Mouse (Mus musculus) limb, embryonic 15.5 days (tissue): ENCODE results near the gene Tcp11l2. TPM values are rescaled to one million over a fixed set of nuclear protein-coding genes. Genes with fewer than 3 reads are reported as not detected.

Source experiments
- ATAC-seq: fragments of 200-750 bp; cut with Nextera tagmentation; 2 replicates; pipeline ENCODE4 v1.8.0; 2017; ENCODE audit warnings: low read depth, moderate TSS enrichment; ENCODE audit not compliant: insufficient number of reproducible peaks, low FRiP score, low TSS enrichment
- H3K27ac ChIP-seq: fragments of 300-500 bp; sonication (generic); 2 replicates; pipeline ENCODE4 v1.5.1; 2015; ENCODE audit warnings: moderate library complexity, mild to moderate bottlenecking, inconsistent platforms
- H3K27me3 ChIP-seq: fragments of 300-500 bp; sonication (generic); 2 replicates; pipeline ENCODE4 v1.6.1; 2015; ENCODE audit warnings: inconsistent platforms
- H3K36me3 ChIP-seq: fragments of 300-500 bp; sonication (generic); 2 replicates; pipeline ENCODE4 v1.6.1; 2015; ENCODE audit warnings: inconsistent platforms
- H3K4me1 ChIP-seq: fragments of 300-500 bp; sonication (generic); 2 replicates; pipeline ENCODE4 v1.6.1; 2015; ENCODE audit warnings: inconsistent platforms
- H3K4me2 ChIP-seq: fragments of 300-500 bp; sonication (generic); 2 replicates; pipeline ENCODE4 v1.6.1; 2015; ENCODE audit warnings: mild to moderate bottlenecking, inconsistent platforms
- H3K4me3 ChIP-seq: fragments of 300-500 bp; sonication (generic); 2 replicates; pipeline ENCODE4 v1.5.1; 2015; ENCODE audit warnings: mild to moderate bottlenecking, inconsistent platforms
- H3K9ac ChIP-seq: fragments of 300-500 bp; sonication (generic); 2 replicates; pipeline ENCODE4 v1.6.1; 2015; ENCODE audit warnings: inconsistent platforms
- H3K9me3 ChIP-seq: fragments of 300-500 bp; sonication (generic); 2 replicates; pipeline ENCODE4 v1.6.1; 2016; ENCODE audit warnings: inconsistent platforms
- WGBS: fragments of 180-500 bp; shearing (Covaris S2); methylation state at CpG from one replicate; pipeline ENCODE4 v1.1.7; 2015; 5-methylcytosine and 5-hydroxymethylcytosine counted together
- polyA plus RNA-seq: library from polyadenylated mRNA; unstranded; fragments of >200 nt; fragmentation: Nextera tagmentation; extraction: Ambion mirVana; gene quantifications from 2 replicates; pipeline ENCODE4 v1.2.1, GENCODE M21; 2015

The Tcp11l2 gene
- polyA plus RNA-seq, 1 experiment from 2014 or later: 25.0 TPM

DNA sequence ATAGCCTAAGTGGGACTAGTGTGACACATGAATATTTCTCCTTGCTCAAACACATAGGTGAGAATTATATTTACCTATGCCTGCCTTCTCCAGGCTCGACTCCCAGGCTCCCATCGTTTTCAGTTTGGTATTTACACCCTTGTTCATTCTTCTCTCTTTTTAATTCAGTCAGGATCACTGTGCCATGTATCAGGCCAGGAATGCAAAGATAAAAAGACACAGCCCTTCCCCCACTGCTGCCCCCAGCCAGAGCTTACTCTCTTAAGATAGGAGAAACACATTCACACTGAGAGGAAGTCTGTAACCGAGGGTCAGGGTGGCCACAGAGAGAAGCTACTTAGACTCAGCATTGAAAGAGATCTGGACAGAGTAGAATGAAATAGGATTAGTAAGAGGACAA is 35.2 kb downstream of the Tcp11l2 start:
- WGBS: 55% methylated on average over 3 of the region's 3 CpGs
- H3K27ac ChIP-seq: no peak overlapping the region
- H3K4me3 ChIP-seq: no peak overlapping the region
- H3K9me3 ChIP-seq: no peaks in the 10 kb centered on the region
- no peak overlapping the region for H3K4me2 ChIP-seq
- no peak overlapping the region for H3K9ac ChIP-seq
- ATAC-seq: no peak
- H3K36me3 ChIP-seq: peaks cover 3% of the 10 kb centered on the region
- H3K4me1 ChIP-seq: no peaks in the 10 kb centered on the region
- no peaks in the 10 kb centered on the region for H3K27me3 ChIP-seq

DNA sequence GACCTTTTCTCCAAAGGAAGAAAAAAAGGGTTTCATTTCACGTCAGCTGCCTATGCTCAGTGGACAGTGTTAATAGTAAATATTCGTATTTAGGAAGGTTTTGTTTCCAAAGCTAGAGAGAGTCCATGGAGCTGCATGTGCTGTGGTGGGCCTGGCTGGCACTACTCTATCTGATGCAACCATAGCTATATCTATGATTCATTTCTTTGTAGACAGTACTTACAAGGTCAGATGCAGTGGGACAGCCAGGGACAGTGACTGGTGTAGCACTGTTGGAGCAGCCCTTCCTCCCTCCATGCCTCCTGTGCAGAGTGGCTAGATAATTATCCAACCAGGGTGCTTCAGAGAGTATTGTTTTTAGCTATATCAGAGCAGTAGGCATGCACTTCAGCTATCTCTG is 35.9 kb downstream of the Tcp11l2 start:
- no peaks in the 10 kb centered on the region for H3K4me1 ChIP-seq
- no peaks in the 10 kb centered on the region for H3K9me3 ChIP-seq
- 82% methylated on average over 2 of the region's 2 CpGs for WGBS
- no peak overlapping the region for H3K4me3 ChIP-seq
- H3K27me3 ChIP-seq: no peaks in the 10 kb centered on the region
- H3K9ac ChIP-seq: no peak overlapping the region
- H3K4me2 ChIP-seq: no peak overlapping the region
- no peak overlapping the region for H3K27ac ChIP-seq
- no peak for ATAC-seq
- H3K36me3 ChIP-seq: peaks cover under 1% of the 10 kb centered on the region

GRCm38 (mm10) chr10:84613366-84613765 is 36.9 kb downstream of the Tcp11l2 start:
- Histone ChIP-seq H3K36me3 (no peaks in the 10 kb centered on the region; the same call in 1 of the 2 replicates), H3K9ac (no peak overlapping the region), H3K4me3 (no peak overlapping the region), H3K27ac (no peak overlapping the region), H3K27me3 (no peaks in the 10 kb centered on the region), H3K9me3 (no peaks in the 10 kb centered on the region), H3K4me2 (no peak overlapping the region), H3K4me1 (no peaks in the 10 kb centered on the region)
- no peak for ATAC-seq
- 82% methylated on average over 8 of the region's 8 CpGs for WGBS

GRCm38 (mm10) chr10:84615076-84615475 is 38.6 kb downstream of the Tcp11l2 start:
- H3K9me3 ChIP-seq: no peaks in the 10 kb centered on the region

DNA sequence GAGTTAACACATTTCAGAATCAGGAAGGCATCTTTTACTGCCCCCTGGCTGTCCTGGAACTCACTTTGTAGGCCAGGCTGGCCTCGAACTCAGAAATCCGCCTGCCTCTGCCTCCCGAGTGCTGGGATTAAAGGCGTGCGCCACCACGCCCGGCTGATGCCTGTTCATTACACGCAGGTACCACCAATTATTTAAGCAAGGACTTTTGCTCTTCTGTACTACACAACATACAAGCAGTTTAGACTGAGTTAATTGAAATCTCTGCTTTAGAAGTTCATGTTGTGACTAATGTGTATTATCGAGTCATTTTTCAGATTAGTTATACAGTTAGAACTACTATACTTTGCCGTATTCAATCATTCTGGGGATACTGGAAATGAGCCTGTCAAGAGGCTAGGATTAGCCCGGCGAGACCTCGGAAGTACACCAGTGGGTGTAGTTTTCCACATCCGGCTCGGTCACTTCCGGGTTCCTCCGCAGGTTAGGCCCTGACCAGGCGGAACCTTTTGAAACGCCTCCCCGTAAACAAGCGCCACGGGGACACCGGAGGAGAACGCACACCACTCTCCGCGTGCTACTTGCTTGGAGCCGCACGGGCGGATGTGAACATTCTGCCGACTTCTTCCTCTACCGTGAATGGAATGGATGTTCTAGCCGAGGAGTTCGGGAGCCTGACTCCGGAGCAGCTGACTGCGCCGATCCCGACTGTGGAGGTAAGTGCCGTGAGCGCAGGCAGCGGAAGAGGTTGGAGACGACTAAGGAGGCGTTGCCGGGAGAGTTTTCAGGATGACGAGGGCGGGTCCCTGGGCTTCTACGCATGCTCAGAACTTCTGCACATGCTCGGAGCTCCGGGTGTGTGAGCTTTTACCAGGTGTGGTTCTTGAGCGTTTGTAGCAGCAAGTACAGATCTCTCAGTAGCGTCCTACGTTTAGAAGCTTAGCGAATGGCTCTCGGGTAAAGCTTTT is 45.7 kb downstream of the Tcp11l2 start, which contains the start of gene Polr3b:
Gene Polr3b, plus strand, starts transcription at position 467 of the 965 bp plus-strand sequence.
- ATAC-seq: peak; percentile 93

More at GRCm38 (mm10) chr10:84615076-84615475, 38.6 kb downstream of the Tcp11l2 start:
- H3K27me3 ChIP-seq: no peaks in the 10 kb centered on the region
- 70% methylated on average over 3 of the region's 3 CpGs for WGBS
- H3K27ac ChIP-seq: no peak overlapping the region
- H3K9ac ChIP-seq: no peak overlapping the region
- H3K4me1 ChIP-seq: no peaks in the 10 kb centered on the region
- H3K4me3 ChIP-seq: no peak overlapping the region
- ATAC-seq: no peak
- no peak overlapping the region for H3K4me2 ChIP-seq
- no peaks in the 10 kb centered on the region; the same call in 1 of the 2 replicates for H3K36me3 ChIP-seq

DNA sequence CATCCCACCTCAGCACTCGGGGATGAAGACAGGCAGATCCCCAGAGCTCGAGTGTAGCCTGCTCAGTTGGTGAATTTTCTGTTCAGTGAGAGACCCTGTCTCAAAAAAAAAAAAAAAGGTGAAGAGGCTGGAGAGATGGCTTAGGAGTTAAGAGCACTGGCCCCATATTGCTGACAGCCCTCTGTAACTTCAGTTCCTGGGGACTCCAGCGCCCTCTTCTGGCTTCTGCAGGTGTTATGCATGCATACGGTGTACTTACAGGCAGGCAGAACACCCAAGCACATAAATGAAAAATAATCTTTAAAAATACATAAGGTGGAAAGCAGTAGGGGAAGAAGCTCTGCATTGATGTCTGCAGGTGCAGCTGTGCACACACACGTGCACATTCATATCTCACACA is 54.8 kb downstream of the Tcp11l2 start:
- Histone ChIP-seq H3K27me3 (no peaks in the 10 kb centered on the region), H3K27ac (no peak overlapping the region), H3K36me3 (peaks cover 31% of the 10 kb centered on the region), H3K4me1 (no peaks in the 10 kb centered on the region), H3K9me3 (no peaks in the 10 kb centered on the region), H3K9ac (no peak overlapping the region), H3K4me3 (no peak overlapping the region), H3K4me2 (no peak overlapping the region)
- ATAC-seq: no peak
- WGBS: 64% methylated on average over 5 of the region's 5 CpGs

More for the DNA sequence above, 45.7 kb downstream of the Tcp11l2 start, which contains the start of gene Polr3b:
- Histone ChIP-seq H3K4me3 (peak within 1 kb of the TSS; percentile 73), H3K27me3 (no peaks in the 10 kb centered on the region), H3K4me2 (peak within 1 kb of the TSS; percentile 72), H3K9ac (peak within 1 kb of the TSS; percentile 60), H3K36me3 (no peaks in the 10 kb centered on the region), H3K4me1 (peaks cover 11% of the 10 kb centered on the region; the same call in 1 of the 2 replicates), H3K9me3 (no peaks in the 10 kb centered on the region), H3K27ac (peak within 1 kb of the TSS; percentile 97)
- 7% methylated on average over 53 of the region's 53 CpGs for WGBS

DNA sequence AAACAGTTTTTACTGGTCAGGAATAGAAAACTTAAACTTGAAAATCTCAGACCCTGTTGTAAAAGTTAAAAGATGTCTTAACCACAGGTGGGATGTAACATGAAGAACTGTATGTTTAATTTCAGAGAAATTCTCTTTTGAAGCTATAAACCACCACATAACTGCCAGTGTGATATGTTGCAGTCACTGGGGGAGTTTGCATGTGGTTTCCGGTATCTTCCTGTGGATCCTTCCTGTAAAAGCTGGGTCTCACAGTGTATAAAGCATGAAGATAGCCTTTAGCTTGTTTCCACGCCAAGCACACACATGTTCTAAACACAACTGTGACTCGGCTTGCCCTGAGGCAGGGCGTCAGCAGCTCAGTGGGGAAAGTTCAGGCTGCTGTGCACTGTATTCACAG is 55.6 kb downstream of the Tcp11l2 start:
- Histone ChIP-seq H3K4me2 (no peak overlapping the region), H3K27me3 (no peaks in the 10 kb centered on the region), H3K4me3 (no peak overlapping the region), H3K9ac (no peak overlapping the region), H3K9me3 (no peaks in the 10 kb centered on the region), H3K36me3 (peaks cover 39% of the 10 kb centered on the region), H3K4me1 (no peaks in the 10 kb centered on the region), H3K27ac (no peak overlapping the region)
- 94% methylated on average over 4 of the region's 4 CpGs for whole genome bisulfite sequencing
- ATAC-seq: no peak

GRCm38 (mm10) chr10:84636656-84637055 is 60.2 kb downstream of the Tcp11l2 start:
- no peak overlapping the region for H3K9ac ChIP-seq
- no peak overlapping the region for H3K27ac ChIP-seq
- 89% methylated on average over 10 of the region's 10 CpGs for WGBS
- no peaks in the 10 kb centered on the region for H3K9me3 ChIP-seq
- no peaks in the 10 kb centered on the region for H3K4me1 ChIP-seq
- no peaks in the 10 kb centered on the region for H3K27me3 ChIP-seq
- no peak for ATAC-seq
- no peak overlapping the region for H3K4me2 ChIP-seq
- H3K36me3 ChIP-seq: peaks cover 58% of the 10 kb centered on the region
- H3K4me3 ChIP-seq: no peak overlapping the region

DNA sequence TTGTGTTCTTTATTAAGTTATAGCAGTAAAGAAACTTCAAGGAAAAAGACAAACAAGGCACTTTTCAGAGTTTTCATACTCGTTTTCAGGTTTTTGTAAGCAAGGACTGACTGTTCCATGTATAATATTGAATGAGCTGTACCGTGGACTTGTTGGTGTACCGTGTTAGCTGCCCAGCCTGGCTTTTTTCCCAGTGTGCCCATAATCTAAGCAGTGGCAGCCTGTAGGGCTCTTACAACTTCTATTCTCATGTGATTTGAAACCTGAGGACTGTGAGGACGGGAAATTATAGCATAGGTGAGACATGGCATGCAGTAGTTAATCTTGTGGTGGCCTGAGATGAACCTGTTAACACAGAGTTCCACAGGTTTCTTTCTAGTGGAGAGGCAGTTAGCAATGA is 62.0 kb downstream of the Tcp11l2 start:
- WGBS: 90% methylated on average over 4 of the region's 4 CpGs
- no peaks in the 10 kb centered on the region for H3K9me3 ChIP-seq

GRCm38 (mm10) chr10:84639525-84640287 is 63.3 kb downstream of the Tcp11l2 start:
- no peak overlapping the region for H3K9ac ChIP-seq
- peaks cover 46% of the 10 kb centered on the region for H3K36me3 ChIP-seq
- H3K4me3 ChIP-seq: no peak overlapping the region
- no peak for ATAC-seq
- no peaks in the 10 kb centered on the region for H3K4me1 ChIP-seq
- 72% methylated on average over 4 of the region's 4 CpGs for WGBS
- no peak overlapping the region for H3K27ac ChIP-seq
- H3K9me3 ChIP-seq: no peaks in the 10 kb centered on the region
- H3K27me3 ChIP-seq: no peaks in the 10 kb centered on the region
- no peak overlapping the region for H3K4me2 ChIP-seq

More for the DNA sequence above, 62.0 kb downstream of the Tcp11l2 start:
- Histone ChIP-seq H3K36me3 (peaks cover 48% of the 10 kb centered on the region), H3K27me3 (no peaks in the 10 kb centered on the region), H3K4me1 (no peaks in the 10 kb centered on the region), H3K9ac (no peak overlapping the region), H3K27ac (no peak overlapping the region), H3K4me2 (no peak overlapping the region), H3K4me3 (no peak overlapping the region)
- ATAC-seq: no peak

GRCm38 (mm10) chr10:84640861-84641260 is 64.4 kb downstream of the Tcp11l2 start:
- peaks cover 47% of the 10 kb centered on the region for H3K36me3 ChIP-seq
- WGBS: 85% methylated on average over 7 of the region's 7 CpGs
- H3K4me2 ChIP-seq: no peak overlapping the region

GRCm38 (mm10) chr10:84641576-84641975 is 65.2 kb downstream of the Tcp11l2 start:
- no peak for ATAC-seq
- H3K36me3 ChIP-seq: peaks cover 44% of the 10 kb centered on the region
- 88% methylated on average over 2 of the region's 2 CpGs for WGBS
- no peaks in the 10 kb centered on the region for H3K27me3 ChIP-seq
- no peak overlapping the region for H3K9ac ChIP-seq
- H3K4me3 ChIP-seq: no peak overlapping the region
- no peaks in the 10 kb centered on the region for H3K9me3 ChIP-seq
- H3K4me1 ChIP-seq: no peaks in the 10 kb centered on the region
- H3K27ac ChIP-seq: no peak overlapping the region
- H3K4me2 ChIP-seq: no peak overlapping the region

More at GRCm38 (mm10) chr10:84640861-84641260, 64.4 kb downstream of the Tcp11l2 start:
- Histone ChIP-seq H3K9me3 (no peaks in the 10 kb centered on the region), H3K9ac (no peak overlapping the region), H3K4me1 (no peaks in the 10 kb centered on the region), H3K27ac (no peak overlapping the region), H3K4me3 (no peak overlapping the region), H3K27me3 (no peaks in the 10 kb centered on the region)
- no peak for ATAC-seq
